Mouse (Mus musculus) left cerebral cortex, postnatal 14 days (tissue): ENCODE measurements at regions not wholly inside any gene's neighbourhood (a gene's known extent, or its start where the extent isn't known, plus 50 kb on each side); places are given as distances from the start of the nearest gene placed in this dataset.

Source experiments
- DNase-seq, 2 experiments: peaks; one replicate each; pipeline ENCODE4 v3.0.0; 2021 to 2022; ENCODE audit warnings: low spot score in 2 of 2, mixed read lengths in 1 of 2
- intact Hi-C: fragments of 180-260 bp; cut with DNase I; formaldehyde crosslinking; loops from one replicate; pipeline ENCODE4 v1.15.1; 2025

DNA sequence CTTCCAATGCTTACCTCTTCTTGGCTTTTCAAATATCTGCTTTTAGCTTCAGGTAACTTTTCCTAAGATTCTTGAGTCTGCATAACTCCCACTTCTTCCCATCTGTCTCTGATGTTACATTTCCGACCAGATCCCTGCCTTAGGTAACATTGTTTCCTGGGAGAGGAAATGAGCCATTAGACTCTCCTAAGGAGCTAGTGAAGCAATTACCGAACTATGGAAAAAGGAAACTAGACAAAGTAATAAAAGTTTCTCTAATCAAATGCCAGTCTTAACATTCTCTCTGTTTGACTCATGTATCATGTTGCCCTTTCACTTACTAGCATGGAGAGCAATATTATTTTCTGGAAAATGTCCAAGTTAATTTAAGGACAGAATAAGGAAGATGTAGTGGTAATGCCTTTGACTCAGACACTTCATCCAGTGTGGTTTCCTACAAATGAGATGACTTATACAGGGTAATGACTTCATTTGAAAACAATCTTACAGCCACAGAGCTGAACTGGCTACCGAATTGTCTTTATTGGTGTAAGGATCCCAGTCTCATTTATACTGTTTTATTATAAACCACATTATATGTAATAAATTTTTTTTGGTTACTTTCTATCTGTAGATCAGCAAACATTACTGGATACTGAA is 263.8 kb upstream of the Fam84a start:
- intact Hi-C loops: no loop called here
- no peak for DNase-seq

DNA sequence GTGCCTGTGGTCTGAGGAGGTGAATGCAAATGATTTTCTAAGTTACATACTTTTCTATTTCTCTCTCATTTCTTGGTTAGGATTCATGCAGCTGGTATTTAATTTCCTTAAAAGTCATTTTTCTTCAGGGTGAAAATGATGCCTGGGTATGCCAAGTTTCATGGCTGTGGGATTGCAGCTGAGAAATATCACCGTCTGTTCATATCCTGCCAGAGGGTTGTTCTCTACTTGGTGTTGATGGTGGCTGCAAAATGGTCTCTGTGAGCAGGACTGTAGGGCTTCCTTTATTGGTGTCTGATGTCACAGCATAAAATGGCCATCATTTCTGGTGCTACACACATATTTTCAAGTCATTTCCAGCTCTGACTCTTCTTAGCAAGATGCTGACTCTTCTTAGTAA is 259.2 kb upstream of the Fam84a start:
- DNase-seq: peak in 1 of 2 experiments; percentile 2
- intact Hi-C loops: no loop called here

GRCm38 (mm10) chr12:14405796-14406195 is 253.9 kb upstream of the Fam84a start:
- intact Hi-C loops: no loop called here
- no peak for DNase-seq

DNA sequence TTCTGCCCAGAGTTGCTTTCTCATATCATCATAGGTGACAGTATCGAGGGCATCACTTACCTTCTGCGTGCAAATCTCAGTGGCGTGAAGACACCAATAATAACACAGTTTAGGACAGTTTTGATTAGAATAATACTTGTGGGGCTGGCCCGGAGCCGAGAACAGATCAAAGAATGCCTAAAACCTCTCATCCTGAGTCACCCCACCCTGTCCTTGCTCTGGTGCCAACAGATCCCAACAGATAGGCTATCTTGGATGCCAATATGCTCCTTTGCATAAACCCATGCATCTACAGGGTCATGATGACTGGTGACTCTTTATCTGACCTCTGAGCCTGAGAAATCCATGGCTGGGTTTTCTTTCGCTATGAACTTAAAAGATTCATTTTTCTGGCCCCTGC is 224.4 kb upstream of the Fam84a start:
- DNase-seq: no peak
- intact Hi-C loops: no loop called here

DNA sequence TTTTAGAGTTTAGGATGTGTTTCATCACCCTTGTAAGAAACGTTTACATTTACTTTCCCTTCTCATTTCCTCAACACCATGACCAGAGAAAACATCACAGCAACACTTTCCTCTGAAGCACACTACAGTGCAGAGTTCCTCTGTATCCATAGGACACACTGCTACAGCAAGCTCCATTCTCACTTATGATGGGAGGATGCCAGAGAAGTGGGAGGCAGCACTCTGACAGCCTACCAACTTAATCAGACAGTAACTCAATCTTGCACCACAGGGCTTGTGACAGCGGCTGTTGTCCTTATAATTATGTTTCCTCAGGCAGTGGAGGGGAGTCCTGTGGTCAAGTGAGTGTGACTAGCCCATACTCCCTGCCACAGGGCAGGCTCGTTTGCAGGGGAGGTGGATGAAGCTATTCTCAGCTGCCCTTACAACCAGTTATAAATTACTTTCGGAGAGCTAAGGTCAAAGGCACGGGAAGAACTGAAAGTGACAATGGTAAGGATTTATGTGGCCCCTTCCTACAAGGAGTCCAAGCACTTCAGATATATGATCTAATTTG is 186.5 kb upstream of the Fam84a start:
- peak; percentile 17 to 34 for DNase-seq
- intact Hi-C loops: no loop called here

DNA sequence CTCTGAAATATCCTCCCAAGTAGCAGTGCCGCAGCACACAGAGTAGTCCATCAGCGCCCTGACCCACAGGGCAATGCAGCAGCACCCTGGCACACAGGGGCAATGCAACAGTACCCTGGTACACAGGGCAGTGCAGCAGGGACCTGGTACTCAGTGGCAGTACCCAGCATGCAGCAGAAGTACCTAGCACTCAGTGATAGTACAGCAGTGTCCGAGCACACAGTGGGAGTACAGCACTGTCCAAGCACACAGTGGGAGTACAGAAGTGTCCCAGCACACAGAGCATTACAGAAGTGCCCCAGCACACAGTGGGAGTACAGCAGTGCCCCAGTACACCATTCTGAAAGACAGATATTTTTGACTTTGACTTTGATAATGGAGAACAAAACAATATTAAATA is 186.0 kb upstream of the Fam84a start:
- no peak for DNase-seq
- intact Hi-C loops: no loop called here

DNA sequence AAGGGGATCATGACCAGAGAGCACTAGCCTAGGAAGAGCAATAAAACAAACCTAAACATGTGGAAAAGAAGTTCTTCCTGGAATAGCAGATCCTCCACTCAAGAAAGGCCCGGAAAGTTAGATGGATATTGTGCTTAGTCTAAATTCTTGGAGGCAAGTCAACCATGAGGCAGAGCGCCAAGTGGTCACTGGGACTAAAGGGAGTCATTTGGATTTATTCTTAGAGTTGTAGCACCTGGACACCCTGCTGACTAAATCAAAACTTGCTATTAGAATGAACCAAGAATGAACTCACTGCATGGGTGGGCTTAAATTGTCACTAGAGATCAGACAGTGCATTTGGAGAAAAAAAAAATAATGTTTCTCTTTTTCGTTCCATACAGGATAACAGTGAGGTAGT is 166.8 kb upstream of the Fam84a start:
- intact Hi-C loops: loop anchor here (5.0 to 10.0 kb wide), 2 partner anchors 166 to 474 kb away; partner anchors contain the start of gene Fam84a
- DNase-seq: no peak

DNA sequence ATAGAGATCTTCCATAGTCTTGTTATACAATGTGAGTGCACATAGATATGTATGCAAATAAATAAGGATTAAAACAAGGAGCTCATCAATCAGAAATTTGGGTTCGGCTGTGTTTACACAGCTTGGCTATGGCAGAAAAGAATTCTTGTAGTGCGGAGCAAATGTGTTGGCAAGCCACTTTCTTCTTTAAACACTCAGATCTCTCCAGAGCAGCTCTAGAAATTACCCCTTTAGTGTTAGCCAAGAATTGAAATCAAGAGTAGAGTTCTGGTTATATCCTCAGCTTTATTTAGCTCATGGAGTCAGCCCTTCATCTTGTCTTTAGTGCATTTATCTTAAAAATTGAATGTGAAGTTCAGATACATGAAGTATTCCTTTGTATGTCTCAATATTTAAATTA is 164.5 kb upstream of the Fam84a start:
- peak in 1 of 2 experiments; percentile 4 for DNase-seq
- intact Hi-C loops: loop anchor here (5.0 to 10.0 kb wide), 2 partner anchors 164 to 472 kb away; partner anchors contain the start of gene Fam84a

DNA sequence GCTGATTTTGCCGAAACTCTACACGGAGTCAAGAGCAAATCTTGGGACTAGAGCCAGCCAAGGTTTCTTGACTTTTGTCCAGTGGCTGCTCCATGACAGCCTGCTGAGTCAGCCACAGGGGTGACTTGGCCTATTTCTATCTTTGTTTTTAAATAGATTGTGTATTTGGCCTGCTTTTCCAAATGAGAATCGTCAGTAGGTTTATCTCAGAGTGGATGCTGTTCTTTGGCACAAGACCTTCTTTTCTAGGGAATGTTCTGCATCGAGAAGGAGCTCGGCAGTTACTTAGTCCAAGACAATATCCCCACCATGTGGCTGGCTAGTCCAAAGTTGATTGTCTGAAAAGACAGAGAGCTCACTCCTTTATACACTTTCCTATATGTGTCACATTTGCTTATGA is 163.9 kb upstream of the Fam84a start:
- peak; percentile 34 to 46 for DNase-seq
- intact Hi-C loops: loop anchor here (5.0 to 10.0 kb wide), 2 partner anchors 163 to 471 kb away; partner anchors contain the start of gene Fam84a

GRCm38 (mm10) chr12:14302366-14302930 is 150.6 kb upstream of the Fam84a start:
- no peak for DNase-seq
- intact Hi-C loops: no loop called here

DNA sequence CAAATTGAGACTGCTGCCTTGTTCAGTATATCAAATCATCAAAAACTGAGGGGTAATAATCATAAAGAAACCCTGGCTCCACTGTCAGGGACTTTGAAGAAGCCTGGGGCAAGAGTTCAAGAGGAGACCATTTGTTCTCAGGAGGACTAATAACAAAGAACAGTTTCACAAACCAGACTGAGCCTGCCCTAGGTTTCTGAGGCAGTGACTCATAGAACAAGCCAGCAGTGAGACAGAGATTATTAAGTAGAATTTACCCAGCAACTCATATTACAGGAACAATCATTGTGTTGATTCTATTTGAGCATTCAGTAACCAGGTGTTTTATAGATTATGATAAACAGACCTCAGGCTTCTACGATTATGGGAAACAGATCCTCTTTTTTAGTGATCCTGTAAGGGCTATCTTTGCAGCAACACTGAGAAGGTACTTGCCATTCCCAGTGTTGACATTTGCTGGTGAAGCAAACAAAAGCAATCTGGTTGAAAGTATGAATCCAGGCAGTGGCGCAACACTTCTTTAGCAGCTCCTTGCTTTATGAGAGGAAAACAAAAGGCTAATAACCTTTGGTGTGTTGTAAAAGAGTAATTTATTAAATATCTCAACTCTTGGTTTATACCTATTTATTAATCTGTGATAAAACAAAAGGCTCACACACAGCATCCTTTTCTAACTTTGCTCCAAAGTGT is 150.0 kb upstream of the Fam84a start:
- DNase-seq: no peak
- intact Hi-C loops: no loop called here

DNA sequence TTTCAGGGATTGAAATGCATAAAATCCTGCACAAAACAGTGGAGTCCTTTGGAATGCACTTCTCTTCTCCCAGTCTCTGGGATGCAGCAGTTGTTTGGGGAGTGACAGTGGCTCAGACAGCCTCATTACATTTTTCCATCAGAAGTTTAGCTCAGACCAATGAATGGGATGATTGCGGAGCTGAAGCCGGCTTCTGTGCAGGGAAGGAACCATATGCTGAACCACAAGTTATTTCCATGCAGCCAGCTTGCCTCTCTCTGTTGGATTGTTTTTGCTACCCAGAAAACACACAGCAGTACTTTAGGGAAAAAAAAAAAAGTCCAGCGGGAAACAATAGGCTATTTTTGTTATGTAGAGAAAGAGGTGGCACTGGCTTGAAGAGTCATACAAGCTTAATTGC is 140.2 kb upstream of the Fam84a start:
- intact Hi-C loops: no loop called here

GRCm38 (mm10) chr12:14287657-14288056 is 135.8 kb upstream of the Fam84a start:
- intact Hi-C loops: no loop called here
- no peak for DNase-seq

More for the DNA sequence above, 140.2 kb upstream of the Fam84a start:
- no peak for DNase-seq

- DNase-seq: no peak
- intact Hi-C loops: no loop called here
Observed at GRCm38 (mm10) chr12:14286676-14287075, 134.8 kb upstream of the Fam84a start.

GRCm38 (mm10) chr12:14285870-14286535 is 134.1 kb upstream of the Fam84a start:
- intact Hi-C loops: no loop called here
- no peak for DNase-seq

DNA sequence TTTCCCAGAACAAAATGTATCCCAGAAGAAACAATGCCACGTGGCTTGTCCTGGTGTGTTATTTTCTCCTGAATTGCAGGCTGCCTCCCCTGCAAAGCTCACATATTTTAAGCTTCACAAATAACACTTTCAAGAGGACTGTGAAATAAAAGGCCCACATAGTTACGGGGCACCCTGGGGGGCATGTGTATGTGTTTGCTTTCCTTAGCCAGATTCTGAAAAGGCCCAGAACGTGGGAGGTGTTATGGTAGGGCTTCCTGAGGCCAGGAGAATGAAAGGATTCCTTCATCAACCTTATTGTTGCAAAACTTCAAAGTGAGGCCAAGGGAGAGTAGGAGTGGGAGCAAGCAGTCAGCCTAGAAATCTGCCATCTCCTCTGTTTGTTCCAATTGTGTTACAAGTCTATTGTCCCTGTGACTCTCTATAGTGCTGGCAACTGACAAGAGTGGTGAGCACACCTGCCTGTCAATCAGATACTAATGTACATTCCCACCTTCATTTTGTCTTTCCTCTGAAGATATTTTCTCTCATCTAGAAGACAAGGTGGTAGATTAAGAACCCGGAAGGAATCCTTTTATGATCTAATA is 131.3 kb upstream of the Fam84a start:
- DNase-seq: peak; percentile 24 to 37
- intact Hi-C loops: no loop called here

DNA sequence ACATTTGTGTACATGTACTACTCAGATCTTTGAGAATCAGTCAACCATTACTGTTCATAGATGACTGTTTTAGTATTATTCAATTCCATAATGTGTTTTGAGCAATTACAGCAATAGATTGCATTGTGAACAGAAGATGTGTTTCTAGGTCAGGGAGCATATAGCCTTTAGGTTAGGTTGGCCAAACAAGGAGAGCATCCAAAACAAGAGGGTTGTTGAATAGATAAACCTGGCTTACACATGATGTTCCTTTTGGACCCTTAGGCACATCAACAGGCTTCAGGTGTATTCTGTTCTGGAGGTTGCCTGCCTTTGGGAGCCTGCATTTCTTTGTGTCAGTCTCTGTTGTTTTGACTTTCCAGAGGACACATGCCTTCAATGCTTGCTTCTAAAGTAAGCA is 123.4 kb upstream of the Fam84a start:
- DNase-seq: no peak
- intact Hi-C loops: no loop called here

DNA sequence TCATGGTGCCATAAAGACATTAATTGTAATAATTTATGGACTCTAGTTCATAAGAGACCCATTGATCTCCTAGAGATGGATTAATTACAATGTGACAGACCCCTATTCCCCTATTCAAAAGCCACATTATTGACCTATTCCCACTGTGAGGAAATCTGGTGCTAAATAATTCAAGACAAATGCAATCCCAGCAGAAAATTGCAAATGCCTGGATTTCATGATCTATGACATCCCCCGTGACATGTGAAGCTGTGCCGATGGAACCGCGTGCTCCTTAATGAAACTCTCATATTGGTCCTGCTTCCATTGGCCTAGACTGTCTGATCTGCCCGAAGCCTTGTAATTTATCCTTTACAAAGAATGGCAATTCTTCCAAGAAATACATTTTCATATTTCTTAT is 122.9 kb upstream of the Fam84a start:
- DNase-seq: no peak
- intact Hi-C loops: no loop called here

DNA sequence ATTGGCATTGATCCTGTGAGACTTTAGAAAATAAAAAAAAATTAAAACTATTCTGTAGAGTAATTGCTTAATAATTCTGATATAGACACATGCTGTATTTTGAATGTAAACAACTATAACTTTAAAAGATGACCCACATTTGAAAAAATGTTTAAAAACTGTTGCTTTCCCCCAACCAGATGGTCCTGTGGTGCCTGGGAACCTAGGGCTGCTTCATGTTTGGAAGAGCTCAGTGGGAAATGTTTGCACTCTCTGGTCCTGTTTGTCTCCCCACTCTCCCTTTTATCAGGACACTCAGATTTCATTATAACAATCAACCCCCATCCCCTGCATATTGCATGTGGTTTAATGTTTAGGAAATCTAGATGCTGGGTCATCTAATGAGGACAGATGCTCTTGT is 119.4 kb upstream of the Fam84a start:
- intact Hi-C loops: no loop called here
- no peak for DNase-seq

- intact Hi-C loops: no loop called here
- no peak for DNase-seq
Observed at GRCm38 (mm10) chr12:14261102-14261501, 109.2 kb upstream of the Fam84a start.
